Comparison of ENCODE assay signal across 7 mouse cellular contexts in the genomic region with DNA sequence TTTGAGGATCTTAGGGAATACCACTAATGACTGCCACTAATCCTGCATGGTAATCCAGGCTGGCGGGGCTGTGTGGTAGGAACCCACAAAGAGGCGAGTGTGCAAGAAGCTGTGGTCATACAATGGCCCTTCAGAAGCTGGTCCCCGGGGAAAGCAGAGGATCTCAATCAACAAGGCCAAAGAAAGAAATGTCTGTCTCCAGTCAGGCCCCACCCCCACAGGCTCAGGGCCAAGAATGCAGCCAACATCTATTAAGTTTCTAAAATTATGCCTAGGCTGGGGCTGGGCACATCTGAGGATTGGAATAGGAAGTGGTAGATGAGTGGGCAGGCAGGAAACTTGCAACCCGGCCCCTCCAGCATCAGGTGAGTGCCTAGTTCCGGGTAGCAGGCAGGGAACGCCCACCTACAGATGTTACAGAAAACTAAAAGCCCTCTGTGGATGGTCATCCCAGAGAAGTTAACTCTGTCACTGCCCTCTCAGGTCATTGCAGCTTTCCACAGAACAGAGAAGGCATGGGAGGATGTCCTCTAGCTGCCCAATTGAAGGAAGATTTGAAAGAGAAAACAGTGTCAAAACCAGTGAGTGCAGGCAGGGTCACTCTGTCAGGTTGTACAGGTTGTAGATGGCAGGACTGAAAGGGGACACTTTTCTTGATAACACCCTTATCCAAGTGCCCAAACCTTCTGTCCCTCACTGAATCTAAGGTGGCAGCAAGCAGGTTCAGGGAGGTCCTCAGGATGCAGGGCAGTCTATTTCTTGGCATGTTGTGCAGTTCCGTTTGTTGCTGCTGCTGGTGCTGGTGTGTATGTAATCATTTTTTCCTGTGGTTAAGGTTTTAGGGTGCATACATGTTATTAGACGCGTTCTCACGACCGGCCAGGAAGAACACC. TPM values are rescaled to one million over a fixed set of nuclear protein-coding genes. Genes with fewer than 3 reads are reported as not detected.
DNase-seq lines count a peak whose midpoint lies in the region; ATAC-seq lines count a peak whose summit lies in the region.

No protein-coding gene starts in this region.

- H3K27me3 ChIP-seq in hindbrain, embryonic 10.5 days (ENCODE audit: insufficient read depth, poor library complexity, severe bottlenecking): no peaks in the 10 kb centered on the region

- H3K4me1 ChIP-seq in hindbrain, embryonic 10.5 days (replicated peaks): peaks cover 41% of the 10 kb centered on the region

- no peaks in the 10 kb centered on the region for H3K9me3 ChIP-seq in hindbrain, embryonic 10.5 days

- WGBS in hindbrain, embryonic 10.5 days: 76% methylated on average over 11 of the region's 11 CpGs

- peak overlapping the region; percentile 56 for H3K27ac ChIP-seq in hindbrain, embryonic 10.5 days

- DNase-seq in T-cell, adult 2 months (ENCODE audit: low spot score): peak; percentile 56
- DNase-seq in cerebellum, adult 9-10 months: peak; percentile 35
- DNase-seq in frontal cortex, postnatal 25 days (ENCODE audit: low spot score in 2 of 2): peak; percentile 26 to 39
- DNase-seq in hindbrain, embryonic 10.5 days (ENCODE audit: low spot score): peak; percentile 36
- DNase-seq in layer of hippocampus, postnatal 14 days (ENCODE audit: low spot score in 2 of 2): peak; percentile 46 to 67
- DNase-seq in right cerebral cortex, postnatal 36 days (ENCODE audit: low spot score in 2 of 2): peak; percentile 41 to 48

- ATAC-seq in megakaryocyte, adult 5-6 weeks (ENCODE audit: poor library complexity, severe bottlenecking): peak; percentile 77

- H3K36me3 ChIP-seq in hindbrain, embryonic 10.5 days: no peaks in the 10 kb centered on the region

- no peak overlapping the region for H3K4me3 ChIP-seq in hindbrain, embryonic 10.5 days

RNA-seq across cellular contexts. Expression of gene Snn, which starts 47.9 kb away (rescaled TPM):
- 84.0 and 94.7 TPM in 2 replicates for polyA plus RNA-seq in hindbrain, embryonic 10.5 days (2016; fragmentation: Nextera tagmentation; extraction: Ambion mirVana)
- 100 to 1,000 TPM; 219 to 230 TPM for total RNA-seq in layer of hippocampus, postnatal 14 days (2021)
- 1.1 and 1.7 TPM in 2 replicates for total RNA-seq in megakaryocyte, adult 5-6 weeks (2015)
- 0.98 and 1.5 TPM in 2 replicates for total RNA-seq in megakaryocyte, adult 5-6 weeks (2017)

RNA-seq across cellular contexts. Expression of gene Litaf, which starts 53.1 kb away (rescaled TPM):
- polyA plus RNA-seq in hindbrain, embryonic 10.5 days (2016; fragmentation: Nextera tagmentation; extraction: Ambion mirVana): 88.8 and 127 TPM in 2 replicates
- 10 to 100 TPM; 12.2 to 15.0 TPM for total RNA-seq in layer of hippocampus, postnatal 14 days (2021)
- 102 and 108 TPM in 2 replicates for total RNA-seq in megakaryocyte, adult 5-6 weeks (2015)
- 88.0 and 90.7 TPM in 2 replicates for total RNA-seq in megakaryocyte, adult 5-6 weeks (2017)

Comparison
In these comparisons a context has a peak if more than half of its experiments do, and no peak if none do; other contexts are left out.
1. RNA of gene Snn, which starts 47.9 kb away (total RNA-seq): 219 to 230 TPM in layer of hippocampus, postnatal 14 days; 0.98 to 1.7 TPM in megakaryocyte, adult 5-6 weeks; every median in the first group is over 10 times any median in the second.
2. RNA of gene Litaf, which starts 53.1 kb away (total RNA-seq): 88.0 to 108 TPM in megakaryocyte, adult 5-6 weeks; 12.2 to 15.0 TPM in layer of hippocampus, postnatal 14 days; every median in the first group is over 4 times any median in the second.
3. Peak in every context shown above with its lines, with median percentiles within 50 percentile points of each other: DNase-seq.